Mouse (Mus musculus): ENCODE measurements around the gene Dmrt1.

Dmrt1 gene

GRCm38 (mm10) chr19:25635119-25635518, 129.7 kb downstream of the Dmrt1 start:
- DNase-seq, result no peak

GRCm38 (mm10) chr19:25635622-25636244, 130.3 kb downstream of the Dmrt1 start:
- DNase-seq, result peak; percentile 73

- no peak for DNase-seq
These were observed 133.4 kb downstream of the Dmrt1 start for GRCm38 (mm10) chr19:25638766-25639361.

- no peak for DNase-seq
These were observed 136.4 kb downstream of the Dmrt1 start for GRCm38 (mm10) chr19:25641786-25642185.

- no peak for DNase-seq
These were observed 141.7 kb downstream of the Dmrt1 start for GRCm38 (mm10) chr19:25647136-25647535.

GRCm38 (mm10) chr19:25648701-25649100, 143.3 kb downstream of the Dmrt1 start:
- DNase-seq, result no peak

- no peak for DNase-seq
These were observed 145.1 kb downstream of the Dmrt1 start for GRCm38 (mm10) chr19:25650474-25650873.

- no peak for DNase-seq
These were observed 147.1 kb downstream of the Dmrt1 start for GRCm38 (mm10) chr19:25652560-25652959.
